Mouse (Mus musculus): Measurements from ENCODE around the gene Atp2a3. TPM values are rescaled to one million over a fixed set of nuclear protein-coding genes. Genes with fewer than 3 reads are reported as not detected.

Gene Atp2a3
- total RNA-seq, 2 experiments from 2014 or later: 18.5 to 18.6 TPM

DNA sequence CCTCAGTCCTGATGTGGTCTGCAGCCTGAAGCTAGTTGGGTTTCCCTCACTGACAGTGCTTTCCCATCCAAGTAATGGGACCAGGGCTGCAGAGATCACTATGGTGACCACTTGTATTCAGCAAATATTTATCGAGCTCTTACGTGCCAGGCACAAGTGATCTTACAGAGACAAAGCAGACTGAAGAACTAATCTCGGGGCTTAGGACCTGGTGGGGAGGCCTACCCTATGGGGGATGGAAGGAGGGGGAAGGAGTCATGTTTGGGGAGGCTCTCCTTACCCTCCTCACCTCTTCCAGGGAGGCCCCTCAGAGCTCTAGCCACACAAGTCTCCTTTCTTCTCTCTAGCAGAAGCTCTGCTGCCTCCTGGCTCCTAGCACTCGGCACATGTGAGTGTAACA lies 62.9 kb downstream of the Atp2a3 start:
- DNase-seq: no peak
- intact Hi-C loops (cut with DNase I; ENCODE audit: low total_unique reads): no loop called here

DNA sequence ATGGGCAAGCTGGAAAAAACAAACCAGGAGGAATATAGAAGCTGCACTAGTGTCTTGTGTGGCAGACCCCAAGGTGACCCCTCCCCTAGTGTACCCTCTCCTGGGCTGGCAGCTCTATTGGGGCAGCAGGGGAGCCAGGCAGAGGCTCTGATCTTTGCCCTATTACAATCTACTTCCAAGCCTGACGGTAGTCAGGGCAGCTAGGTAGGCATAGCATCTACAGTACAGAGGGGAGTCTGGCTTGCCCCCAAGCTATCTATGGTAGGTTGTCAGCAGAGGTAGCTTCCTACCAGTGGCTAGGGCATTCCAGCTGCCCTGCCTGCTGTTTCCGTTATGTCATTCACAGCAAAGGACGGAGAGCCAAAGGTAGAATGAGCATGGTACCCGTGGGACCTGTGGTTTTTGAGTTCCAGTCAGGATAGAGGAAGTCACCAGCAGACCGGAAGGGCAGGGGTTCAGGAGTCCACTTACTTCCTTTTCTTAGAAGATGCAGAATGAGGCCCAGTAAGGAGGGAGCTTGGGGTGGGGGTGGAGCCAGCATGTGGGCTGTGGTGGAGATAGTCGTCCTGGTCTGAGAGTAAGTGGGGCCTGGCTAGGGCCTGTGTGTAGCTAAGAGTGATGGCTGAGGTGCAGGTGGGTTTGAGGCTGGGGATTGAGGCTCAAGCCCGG lies 63.4 kb downstream of the Atp2a3 start:
- intact Hi-C loops (cut with DNase I; ENCODE audit: low total_unique reads): no loop called here
- no peak for DNase-seq

GRCm38 (mm10) chr11:73026961-73027360 lies 66.0 kb downstream of the Atp2a3 start:
- no peak for DNase-seq
- intact Hi-C loops (cut with DNase I; ENCODE audit: low total_unique reads): no loop called here

GRCm38 (mm10) chr11:73030821-73031498 lies 70.0 kb downstream of the Atp2a3 start:
- intact Hi-C loops (cut with DNase I; ENCODE audit: low total_unique reads): no loop called here
- peak; percentile 83 for DNase-seq

GRCm38 (mm10) chr11:73031536-73031935 lies 70.6 kb downstream of the Atp2a3 start:
- intact Hi-C loops (cut with DNase I; ENCODE audit: low total_unique reads): no loop called here
- DNase-seq: peak; percentile 53

DNA sequence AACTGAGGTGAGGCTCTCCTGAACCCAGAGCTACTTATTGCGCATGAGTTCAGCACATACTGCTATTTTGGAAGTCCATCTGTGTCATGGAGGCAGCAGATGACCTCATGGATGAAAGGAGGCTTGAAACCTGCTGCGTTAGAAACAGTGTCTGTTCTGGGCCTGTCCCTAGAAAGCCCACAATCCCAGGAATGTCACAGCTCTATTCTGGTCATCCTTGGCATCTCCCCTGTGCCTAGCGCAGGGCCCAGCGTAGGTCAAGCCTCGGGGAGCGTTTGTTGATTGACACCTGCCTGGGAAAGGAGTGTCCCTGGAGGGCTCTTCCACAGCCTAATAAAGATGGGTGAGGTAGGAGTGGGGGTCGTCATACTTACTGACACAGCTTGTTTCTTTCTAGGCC lies 75.1 kb downstream of the Atp2a3 start:
- intact Hi-C loops (cut with DNase I; ENCODE audit: low total_unique reads): no loop called here
- no peak for DNase-seq

GRCm38 (mm10) chr11:73036889-73037288 lies 75.9 kb downstream of the Atp2a3 start:
- intact Hi-C loops (cut with DNase I; ENCODE audit: low total_unique reads): no loop called here
- DNase-seq: no peak

DNA sequence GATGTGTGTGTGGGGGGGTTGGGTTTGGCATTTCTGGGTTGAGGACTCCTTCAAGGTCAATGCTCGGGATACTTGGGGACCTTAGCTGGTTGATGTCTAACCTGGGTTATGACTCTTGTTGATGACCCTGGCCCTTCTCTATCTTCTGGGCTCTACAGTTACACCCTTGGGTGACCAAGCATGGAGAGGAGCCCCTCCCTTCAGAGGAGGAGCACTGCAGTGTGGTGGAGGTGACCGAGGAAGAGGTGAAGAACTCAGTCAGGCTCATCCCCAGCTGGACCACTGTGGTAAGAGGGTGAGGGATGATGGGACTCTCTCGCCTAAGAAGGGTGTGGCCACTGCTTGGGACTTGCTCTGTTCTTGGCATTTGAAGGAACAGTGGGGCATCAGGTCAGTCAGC lies 76.7 kb downstream of the Atp2a3 start:
- no peak for DNase-seq
- intact Hi-C loops (cut with DNase I; ENCODE audit: low total_unique reads): loop anchor here (2.0 kb wide), 1 partner anchor 31 kb away; no protein-coding TSS in a partner anchor

- intact Hi-C loops (cut with DNase I; ENCODE audit: low total_unique reads): loop anchor here (2.0 kb wide), 1 partner anchor 32 kb away; no protein-coding TSS in a partner anchor
- DNase-seq: peak; percentile 68
These were observed 78.3 kb downstream of the Atp2a3 start for GRCm38 (mm10) chr11:73039102-73039799.

Small RNA genes within 50 kb of the gene (microRNA-seq; reads per million reads assigned to microRNA genes)
- gene Gm44467: 0 reads per million in 2 experiments

Other genes starting within 250 kb of the Atp2a3 start
- 1 to 10 TPM; 8.6 to 9.0 TPM for gene Cyb5d2, start 165.0 kb upstream of the Atp2a3 start, total RNA-seq (2021)
- gene Zzef1, start 164.9 kb upstream of the Atp2a3 start, total RNA-seq (2021): 10 to 100 TPM; 13.2 to 14.2 TPM
- gene P2rx1, start 37.9 kb downstream of the Atp2a3 start, total RNA-seq (2021): 1 to 10 TPM in 1 of 2 experiments, under 1 TPM in 1; 0.38 to 1.1 TPM
- gene Camkk1, start 57.8 kb downstream of the Atp2a3 start, total RNA-seq (2021): 1 to 10 TPM; 1.1 to 1.8 TPM
- gene Ncbp3, start 86.6 kb downstream of the Atp2a3 start, total RNA-seq (2021): 1 to 10 TPM; 3.3 to 3.9 TPM
- gene Itgae, start 129.4 kb downstream of the Atp2a3 start, total RNA-seq (2021): under 1 TPM; 0.07 to 0.10 TPM
- under 1 TPM; 0.51 to 0.76 TPM for gene Haspin, start 177.1 kb downstream of the Atp2a3 start, total RNA-seq (2021)
- gene P2rx5, start 199.3 kb downstream of the Atp2a3 start, total RNA-seq (2021): 1 to 10 TPM; 6.9 to 7.5 TPM
- 10 to 100 TPM; 66.9 to 77.6 TPM for gene Emc6, start 215.9 kb downstream of the Atp2a3 start, total RNA-seq (2021)
- 10 to 100 TPM; 18.9 to 21.7 TPM for gene Tax1bp3, start 215.9 kb downstream of the Atp2a3 start, total RNA-seq (2021)
- 1 to 10 TPM; 8.3 to 8.8 TPM for gene Ctns, start 237.9 kb downstream of the Atp2a3 start, total RNA-seq (2021)
- 1 to 10 TPM; 1.3 to 1.7 TPM for gene Shpk, start 238.3 kb downstream of the Atp2a3 start, total RNA-seq (2021)